Mouse (Mus musculus) MEL (cell line): Measurements from ENCODE around the gene Fxyd7. TPM values are rescaled to one million over a fixed set of nuclear protein-coding genes. Genes with fewer than 3 reads are reported as not detected.
A peak's percentile ranks its signal among the peaks of the same experiment; 100 is the strongest.

ENCODE experiments used
- DNase-seq: peaks from one replicate; pipeline ENCODE4 v3.0.0; 2011; ENCODE audit warnings: low read depth, low spot score
- H3K27ac ChIP-seq: 2 replicates; pipeline ENCODE4 v1.5.1; 2012; ENCODE audit warnings: low read depth, mild to moderate bottlenecking, control low read depth, low read length, moderate library complexity; ENCODE audit not compliant: control insufficient read depth
- H3K27me3 ChIP-seq, 2 experiments: fragments of 150-350 bp in 1 of 2; sonication (generic) in 1 of 2; 2 replicates each; pipeline ENCODE4 v1.6.1; 2012; ENCODE audit warnings: low read length in 2 of 2, mild to moderate bottlenecking in 2 of 2, improper control_type of control experiment in 1 of 2, moderate library complexity in 1 of 2; ENCODE audit not compliant: insufficient read depth in 2 of 2, control insufficient read depth in 1 of 2
- H3K36me3 ChIP-seq, 2 experiments: 2 replicates each; pipeline ENCODE4 v1.6.1; 2012 to 2014; ENCODE audit warnings: low read length in 2 of 2, improper control_type of control experiment in 1 of 2, inconsistent platforms in 1 of 2, mild to moderate bottlenecking in 1 of 2; ENCODE audit not compliant: insufficient read depth in 2 of 2, control insufficient read depth in 1 of 2
- H3K4me1 ChIP-seq, 2 experiments: fragments of 150-350 bp in 1 of 2; sonication (generic) in 1 of 2; 2 replicates each; pipeline ENCODE4 v1.6.1; 2012; ENCODE audit warnings: low read length in 2 of 2, improper control_type of control experiment in 1 of 2, mild to moderate bottlenecking in 1 of 2; ENCODE audit not compliant: insufficient read depth in 2 of 2, control insufficient read depth in 1 of 2
- H3K4me3 ChIP-seq, 2 experiments: fragments of 150-350 bp in 1 of 2; sonication (generic) in 1 of 2; 2 replicates each; pipeline ENCODE4 v1.5.1; 2012; ENCODE audit warnings: low read depth in 2 of 2, low read length in 2 of 2, mild to moderate bottlenecking in 2 of 2, moderate library complexity in 2 of 2, control low read depth in 1 of 2, improper control_type of control experiment in 1 of 2; ENCODE audit not compliant: control insufficient read depth in 1 of 2, insufficient read depth in 1 of 2
- H3K79me2 ChIP-seq: 2 replicates; pipeline ENCODE4 v1.6.1; 2012; ENCODE audit warnings: mild to moderate bottlenecking, low read length, moderate library complexity; ENCODE audit not compliant: control insufficient read depth, poor library complexity, insufficient read depth
- H3K9ac ChIP-seq: 2 replicates; pipeline ENCODE4 v1.6.1; 2012; ENCODE audit warnings: low read depth, mild to moderate bottlenecking, control low read depth, low read length, moderate library complexity; ENCODE audit not compliant: control insufficient read depth, poor library complexity, severe bottlenecking
- H3K9me3 ChIP-seq: fragments of 150-350 bp; sonication (generic); replicated peaks from 2 replicates; pipeline ENCODE4 v1.6.1; 2012; ENCODE audit warnings: mild to moderate bottlenecking, low read length, improper control_type of control experiment, moderate library complexity; ENCODE audit not compliant: insufficient read depth
- BHLHE40 ChIP-seq: IDR thresholded peaks from 2 replicates; pipeline ENCODE4 v1.6.1; 2012; ENCODE audit warnings: low read depth, mild to moderate bottlenecking, inconsistent platforms, low read length, improper control_type of control experiment, borderline replicate concordance
- CHD1 ChIP-seq: IDR thresholded peaks from 2 replicates; pipeline ENCODE4 v1.6.1; 2012; ENCODE audit warnings: low read depth, mild to moderate bottlenecking, inconsistent platforms, low read length, improper control_type of control experiment
- CTCF ChIP-seq, 3 experiments: IDR thresholded peaks in 2 of 3; conservative IDR thresholded peaks in 1 of 3; 2 replicates each; pipeline ENCODE4 v1.5.1; 2011 to 2012; ENCODE audit warnings: low read length in 3 of 3, low read depth in 2 of 3, mild to moderate bottlenecking in 2 of 3, improper control_type of control experiment in 1 of 3, inconsistent platforms in 1 of 3, mixed read lengths in 1 of 3, moderate library complexity in 1 of 3; ENCODE audit not compliant: control insufficient read depth in 1 of 3, insufficient read depth in 1 of 3, poor library complexity in 1 of 3, severe bottlenecking in 1 of 3
- E2F4 ChIP-seq: IDR thresholded peaks from 2 replicates; pipeline ENCODE4 v1.6.1; 2011; ENCODE audit warnings: low read depth, low read length, improper control_type of control experiment, borderline replicate concordance
- ELF1 ChIP-seq: IDR thresholded peaks from 2 replicates; pipeline ENCODE4 v1.6.1; 2014; ENCODE audit warnings: low read depth, mild to moderate bottlenecking, inconsistent platforms, low read length, improper control_type of control experiment, moderate library complexity
- ETS1 ChIP-seq: IDR thresholded peaks from 2 replicates; pipeline ENCODE4 v1.6.1; 2012; ENCODE audit warnings: low read depth, mild to moderate bottlenecking, inconsistent platforms, low read length, improper control_type of control experiment, moderate library complexity
- GABPA ChIP-seq: IDR thresholded peaks from 2 replicates; pipeline ENCODE4 v1.6.1; 2012; ENCODE audit warnings: low read depth, mild to moderate bottlenecking, inconsistent platforms, low read length, improper control_type of control experiment, moderate library complexity
- HCFC1 ChIP-seq: IDR thresholded peaks from 2 replicates; pipeline ENCODE4 v1.6.1; 2012; ENCODE audit warnings: low read depth, mild to moderate bottlenecking, inconsistent platforms, low read length, improper control_type of control experiment, moderate library complexity
- MAFK ChIP-seq: IDR thresholded peaks from 2 replicates; pipeline ENCODE4 v1.6.1; 2011; ENCODE audit warnings: low read depth, mild to moderate bottlenecking, low read length, improper control_type of control experiment, borderline replicate concordance
- MAZ ChIP-seq: IDR thresholded peaks from 2 replicates; pipeline ENCODE4 v1.6.1; 2012; ENCODE audit warnings: low read depth, mild to moderate bottlenecking, inconsistent platforms, low read length, improper control_type of control experiment
- MEF2A ChIP-seq: IDR thresholded peaks from 2 replicates; pipeline ENCODE4 v1.6.1; 2014; ENCODE audit warnings: low read depth, mild to moderate bottlenecking, inconsistent platforms, low read length, improper control_type of control experiment; ENCODE audit not compliant: poor library complexity, insufficient replicate concordance, severe bottlenecking; ENCODE audit errors: extremely low read depth
- MXI1 ChIP-seq: IDR thresholded peaks from 2 replicates; pipeline ENCODE4 v1.6.1; 2011; ENCODE audit warnings: mild to moderate bottlenecking, low read depth, low read length, improper control_type of control experiment
- MYB ChIP-seq: IDR thresholded peaks from 2 replicates; pipeline ENCODE4 v1.6.1; 2011; ENCODE audit warnings: mild to moderate bottlenecking, low read depth, low read length, improper control_type of control experiment
- MYC ChIP-seq: IDR thresholded peaks from 2 replicates; pipeline ENCODE4 v1.6.1; 2011; ENCODE audit warnings: low read depth, mild to moderate bottlenecking, low read length, improper control_type of control experiment, moderate library complexity
- POLR2A ChIP-seq, 2 experiments: IDR thresholded peaks; 2 replicates each; pipeline ENCODE4 v1.6.1; 2011 to 2012; ENCODE audit warnings: low read length in 2 of 2, mild to moderate bottlenecking in 2 of 2, control low read depth in 1 of 2, improper control_type of control experiment in 1 of 2, low read depth in 1 of 2, moderate library complexity in 1 of 2; ENCODE audit not compliant: control insufficient read depth in 1 of 2, insufficient read depth in 1 of 2, poor library complexity in 1 of 2
- POLR2AphosphoS2 ChIP-seq: IDR thresholded peaks from 2 replicates; pipeline ENCODE4 v1.6.1; 2011; ENCODE audit warnings: low read length, improper control_type of control experiment
- POLR2AphosphoS5 ChIP-seq: IDR thresholded peaks from 2 replicates; pipeline ENCODE4 v1.6.1; 2012; ENCODE audit warnings: low read depth, borderline replicate concordance, mild to moderate bottlenecking, inconsistent platforms, low read length, moderate library complexity, mixed read lengths
- RAD21 ChIP-seq: IDR thresholded peaks from 2 replicates; pipeline ENCODE4 v1.6.1; 2011; ENCODE audit warnings: mild to moderate bottlenecking, low read depth, low read length, improper control_type of control experiment
- RCOR1 ChIP-seq: IDR thresholded peaks from 2 replicates; pipeline ENCODE4 v1.6.1; 2012; ENCODE audit warnings: low read depth, mild to moderate bottlenecking, inconsistent platforms, low read length, improper control_type of control experiment
- SIN3A ChIP-seq: IDR thresholded peaks from 2 replicates; pipeline ENCODE4 v1.6.1; 2012; ENCODE audit warnings: low read length, improper control_type of control experiment, inconsistent platforms
- SMC3 ChIP-seq: IDR thresholded peaks from 2 replicates; pipeline ENCODE4 v1.6.1; 2011; ENCODE audit warnings: low read depth, low read length, improper control_type of control experiment
- TAL1 ChIP-seq: IDR thresholded peaks from 2 replicates; pipeline ENCODE4 v1.6.1; 2012; ENCODE audit warnings: mild to moderate bottlenecking, inconsistent platforms, low read length, moderate library complexity, mixed read lengths
- TCF12 ChIP-seq: IDR thresholded peaks from 2 replicates; pipeline ENCODE4 v1.6.1; 2014; ENCODE audit warnings: low read depth, mild to moderate bottlenecking, inconsistent platforms, low read length, improper control_type of control experiment, moderate library complexity
- UBTF ChIP-seq: IDR thresholded peaks from 2 replicates; pipeline ENCODE4 v1.6.1; 2012; ENCODE audit warnings: low read depth, mild to moderate bottlenecking, inconsistent platforms, low read length, improper control_type of control experiment, moderate library complexity, borderline replicate concordance; ENCODE audit not compliant: insufficient read depth
- USF1 ChIP-seq: IDR thresholded peaks from 2 replicates; pipeline ENCODE4 v1.6.1; 2014; ENCODE audit warnings: low read depth, mild to moderate bottlenecking, inconsistent platforms, low read length, improper control_type of control experiment, moderate library complexity
- USF2 ChIP-seq, 2 experiments: IDR thresholded peaks; 2 replicates each; pipeline ENCODE4 v1.6.1; 2011 to 2012; ENCODE audit warnings: improper control_type of control experiment in 2 of 2, low read length in 2 of 2, borderline replicate concordance in 1 of 2, inconsistent platforms in 1 of 2, low read depth in 1 of 2, mild to moderate bottlenecking in 1 of 2; ENCODE audit not compliant: insufficient read depth in 1 of 2
- ZC3H11A ChIP-seq: IDR thresholded peaks from 2 replicates; pipeline ENCODE4 v1.6.1; 2012; ENCODE audit warnings: low read depth, mild to moderate bottlenecking, inconsistent platforms, low read length, improper control_type of control experiment
- ZKSCAN1 ChIP-seq: IDR thresholded peaks from 2 replicates; pipeline ENCODE4 v1.6.1; 2012; ENCODE audit warnings: low read depth, mild to moderate bottlenecking, inconsistent platforms, low read length, improper control_type of control experiment, moderate library complexity
- ZMIZ1 ChIP-seq: IDR thresholded peaks from 2 replicates; pipeline ENCODE4 v1.6.1; 2012; ENCODE audit warnings: low read depth, mild to moderate bottlenecking, inconsistent platforms, low read length, improper control_type of control experiment, moderate library complexity
- ZNF384 ChIP-seq: IDR thresholded peaks from 2 replicates; pipeline ENCODE4 v1.6.1; 2012; ENCODE audit warnings: low read depth, mild to moderate bottlenecking, inconsistent platforms, low read length, improper control_type of control experiment
- polyA plus RNA-seq, 2 experiments: library from polyadenylated mRNA; stranded (reverse) in 1 of 2; unstranded in 1 of 2; fragments of >175 nt in 1 of 2; fragments of >200 nt in 1 of 2; gene quantifications; 2 replicates each; pipeline versions ENCODE4 v1.2.1 to v1.2.4; 2012; ENCODE audit warnings: low replicate concordance in 2 of 2, low read depth in 1 of 2; ENCODE audit not compliant: insufficient read length in 2 of 2, insufficient read depth in 1 of 2, missing spikeins in 1 of 2
- total RNA-seq: library from RNA; depleted of rRNA; stranded (reverse); fragments of 300-350 nt; gene quantifications from 2 replicates; pipeline ENCODE4 v1.2.3, GENCODE M21; 2012

Gene Fxyd7
- total and polyA plus RNA-seq, 3 experiments: 0.11 TPM; not detected in 2

DNA sequence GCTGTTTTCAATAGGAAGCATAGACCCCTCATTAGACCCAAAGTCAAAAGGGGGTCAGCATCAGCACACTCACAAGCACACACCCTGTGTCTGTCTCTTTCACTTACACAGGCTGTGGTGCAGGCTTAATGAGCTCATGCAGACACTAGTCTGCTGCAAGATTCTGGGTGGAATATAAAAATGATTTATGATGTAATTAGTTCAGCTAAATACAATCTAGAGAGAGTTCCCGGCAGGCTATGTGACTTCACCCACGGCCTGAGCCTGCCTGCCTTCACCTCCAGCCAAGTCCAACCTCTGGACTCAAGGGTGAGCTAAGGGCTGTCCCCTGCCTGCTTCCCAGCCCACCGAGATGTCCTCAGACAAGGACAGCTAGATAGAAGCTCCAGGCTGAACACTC lies 42.4 kb downstream of the Fxyd7 start:
- Histone ChIP-seq H3K4me3 (no peak overlapping the region), H3K27me3 (no peaks in the 10 kb centered on the region), H3K36me3 (peaks cover 0 to 2% of the 10 kb centered on the region in 2 experiments; a peak in 1 of 4 replicates), H3K27ac (no peak overlapping the region), H3K9me3 (no peaks in the 10 kb centered on the region), H3K4me1 (peaks cover 0 to 15% of the 10 kb centered on the region in 2 experiments; a peak in 2 of 4 replicates), H3K79me2 (no peaks in the 10 kb centered on the region), H3K9ac (no peak overlapping the region)
- TF ChIP-seq MYC (no peak), USF2 (IDR thresholded peaks at IDR 0.05; ENCODE audit: borderline replicate concordance in 1 of 2, insufficient read depth in 1 of 2, low read depth in 1 of 2, low read length in 2 of 2) (no peak), MAZ (no peak), HCFC1 (no peak), MYB (no peak), CTCF (IDR thresholded peaks at IDR 0.05 in 2 of 3, conservative IDR thresholded peaks at IDR 0.05 in 1 of 3; ENCODE audit: control insufficient read depth in 1 of 3, insufficient read depth in 1 of 3, low read depth in 2 of 3, low read length in 3 of 3, poor library complexity in 1 of 3, severe bottlenecking in 1 of 3) (no peak), ZNF384 (no peak), RAD21 (no peak), RCOR1 (no peak), ELF1 (no peak), E2F4 (no peak), CHD1 (no peak), SMC3 (no peak), BHLHE40 (no peak), MAFK (no peak), ZMIZ1 (no peak)
- DNase-seq: no peak

DNA sequence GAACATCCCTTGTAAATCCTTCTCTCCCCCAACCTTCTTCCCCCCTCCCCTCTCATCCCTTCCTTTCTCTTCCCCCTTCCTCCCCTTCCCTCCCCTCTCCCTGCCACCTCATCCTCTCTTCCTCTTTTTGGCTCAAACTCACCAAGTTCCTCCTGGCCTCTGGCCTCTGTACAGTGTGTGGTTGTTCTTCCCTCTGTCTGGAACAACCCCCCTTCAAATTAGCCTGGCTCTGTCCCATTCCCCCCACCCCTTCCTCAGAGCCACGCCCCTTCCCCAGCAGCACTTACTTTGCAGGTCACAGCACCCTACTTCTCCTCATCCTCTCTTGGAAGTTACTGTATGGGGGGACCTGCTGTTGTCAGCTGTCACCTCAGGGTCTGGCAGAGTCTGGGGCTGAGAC lies 43.1 kb downstream of the Fxyd7 start:
- Histone ChIP-seq H3K27me3 (no peaks in the 10 kb centered on the region), H3K9me3 (no peaks in the 10 kb centered on the region), H3K4me1 (peaks cover 0 to 17% of the 10 kb centered on the region in 2 experiments; a peak in 2 of 4 replicates), H3K79me2 (no peaks in the 10 kb centered on the region), H3K4me3 (no peak overlapping the region), H3K9ac (no peak overlapping the region), H3K27ac (no peak overlapping the region), H3K36me3 (peaks cover 0 to 4% of the 10 kb centered on the region in 2 experiments; a peak in 2 of 4 replicates)
- DNase-seq: peak; percentile 27
- TF ChIP-seq USF1 (no peak), UBTF (no peak), CTCF (IDR thresholded peaks at IDR 0.05 in 2 of 3, conservative IDR thresholded peaks at IDR 0.05 in 1 of 3; ENCODE audit: control insufficient read depth in 1 of 3, insufficient read depth in 1 of 3, low read depth in 2 of 3, low read length in 3 of 3, poor library complexity in 1 of 3, severe bottlenecking in 1 of 3) (no peak), POLR2A (IDR thresholded peaks at IDR 0.05; ENCODE audit: control insufficient read depth in 1 of 2, insufficient read depth in 1 of 2, low read depth in 1 of 2, low read length in 2 of 2, poor library complexity in 1 of 2) (no peak), ZC3H11A (no peak), SMC3 (no peak), POLR2AphosphoS2 (no peak), SIN3A (no peak), TCF12 (no peak), MAFK (no peak), GABPA (no peak), ZKSCAN1 (no peak), RCOR1 (no peak), MAZ (no peak; the same call in 1 of the 2 replicates), ETS1 (no peak), MEF2A (no peak), TAL1 (no peak), MXI1 (no peak), POLR2AphosphoS5 (no peak)
